Mouse (Mus musculus) adrenal gland, adult 8-10 months (tissue): ENCODE data around the gene Poc1b. TPM values are rescaled to one million over a fixed set of nuclear protein-coding genes. Genes with fewer than 3 reads are reported as not detected.
A peak's percentile ranks its signal among the peaks of the same experiment; 100 is the strongest.
"Not testable (repeated sequence)": the region's sequence is repeated elsewhere in the genome, so short reads cannot be mapped to it uniquely, and the experiment has no call there.

ENCODE experiments used
- DNase-seq: peaks from one replicate; pipeline ENCODE4 v3.0.0; 2022
- total RNA-seq, 4 experiments: library from RNA; stranded (reverse); gene quantifications; 2 replicates each; pipeline ENCODE4 v1.2.4; 2022

Gene Poc1b
- total RNA-seq, 4 experiments from 2014 or later: 12.4 to 23.8 (median 18.0) TPM

DNA sequence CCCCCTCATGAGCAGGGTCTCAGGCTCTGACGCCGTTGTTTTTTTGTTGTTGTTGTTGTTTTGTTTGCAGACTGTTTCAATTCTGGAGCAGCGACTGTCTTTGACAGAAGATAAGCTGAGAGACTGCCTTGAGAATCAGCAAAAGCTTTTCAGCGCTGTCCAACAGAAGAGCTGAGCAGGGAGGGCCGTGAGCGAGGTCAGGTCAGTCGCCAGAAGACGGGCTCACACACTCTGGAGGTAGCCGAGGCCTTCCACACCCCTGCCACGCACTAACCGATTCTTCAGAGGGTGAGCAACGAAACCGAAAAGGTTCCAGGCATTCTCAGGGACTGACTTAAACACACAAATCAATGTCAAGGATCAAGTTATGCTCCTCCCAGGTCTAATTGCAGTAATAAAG lies 89.7 kb downstream of the Poc1b start:
- no peak for DNase-seq

DNA sequence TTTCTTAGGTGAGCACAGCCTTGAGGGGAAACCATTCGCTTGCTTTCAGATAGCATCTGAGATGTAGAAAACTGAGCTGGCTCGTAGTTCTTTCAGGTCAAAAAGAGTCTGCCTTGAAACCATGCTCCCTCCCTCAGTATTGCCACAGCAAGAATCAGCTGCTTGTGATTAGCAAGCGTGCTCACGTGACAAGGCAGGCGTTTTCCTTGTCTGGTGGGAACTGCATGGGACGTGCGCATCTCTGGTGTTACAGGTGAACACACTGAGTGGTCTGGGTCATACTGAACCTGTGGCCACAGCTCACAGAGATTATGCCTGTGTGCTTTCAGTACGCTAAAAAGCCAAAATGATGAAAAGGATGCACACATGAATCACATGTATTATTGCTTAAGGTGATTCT lies 90.3 kb downstream of the Poc1b start:
- no peak for DNase-seq

DNA sequence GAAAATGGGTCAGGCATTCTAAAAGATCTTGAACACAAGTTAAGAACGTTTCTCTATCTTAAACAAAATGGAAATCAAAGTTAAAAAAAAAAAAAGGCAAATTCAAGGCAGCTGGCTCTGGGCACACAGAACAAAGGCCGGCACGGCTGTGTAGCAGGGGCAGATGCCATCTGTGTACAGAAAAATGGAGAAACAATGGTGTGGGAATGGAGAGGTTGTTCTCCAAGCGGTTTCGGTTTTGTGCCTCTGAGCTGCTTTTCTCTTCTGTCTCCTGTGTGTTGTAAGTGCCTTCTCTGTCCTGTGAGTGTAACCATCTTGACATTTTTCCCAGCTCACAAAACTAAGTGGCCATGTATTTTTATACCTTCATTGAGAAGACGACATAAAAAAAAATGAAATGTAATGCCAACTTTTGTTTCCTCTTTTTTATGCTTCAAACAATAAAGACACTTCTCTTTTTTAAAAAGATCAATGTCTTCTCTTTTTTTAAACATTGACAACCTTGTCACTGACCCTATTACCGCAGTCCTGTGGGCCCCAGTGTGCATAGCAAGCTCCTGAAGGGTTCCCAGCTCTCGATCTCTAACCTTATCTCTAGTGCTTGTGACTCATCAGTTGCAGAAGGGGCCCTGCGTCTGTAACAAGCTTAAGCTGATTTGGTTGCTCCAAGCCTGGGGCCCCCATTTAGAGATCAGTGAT lies 90.9 kb downstream of the Poc1b start:
- no peak for DNase-seq

DNA sequence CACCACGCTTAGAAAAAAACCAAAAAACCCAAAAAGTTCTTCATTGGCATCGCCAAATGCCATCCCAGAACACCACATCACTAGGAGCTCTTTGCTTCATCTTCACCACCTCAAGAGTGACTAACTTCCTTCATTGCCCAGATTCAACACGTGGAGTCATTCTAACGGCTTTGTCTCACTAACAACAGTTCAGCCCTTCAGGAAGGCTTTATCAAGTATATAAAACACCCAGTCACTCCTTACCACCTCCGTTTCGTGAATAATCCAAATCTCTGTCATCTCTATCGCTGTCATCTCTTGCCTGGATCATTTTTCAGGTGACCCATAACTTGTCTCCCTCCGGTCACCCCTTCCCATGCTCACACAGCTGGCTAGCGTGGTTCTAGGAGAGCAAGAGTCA lies 92.1 kb downstream of the Poc1b start:
- DNase-seq: no peak

DNA sequence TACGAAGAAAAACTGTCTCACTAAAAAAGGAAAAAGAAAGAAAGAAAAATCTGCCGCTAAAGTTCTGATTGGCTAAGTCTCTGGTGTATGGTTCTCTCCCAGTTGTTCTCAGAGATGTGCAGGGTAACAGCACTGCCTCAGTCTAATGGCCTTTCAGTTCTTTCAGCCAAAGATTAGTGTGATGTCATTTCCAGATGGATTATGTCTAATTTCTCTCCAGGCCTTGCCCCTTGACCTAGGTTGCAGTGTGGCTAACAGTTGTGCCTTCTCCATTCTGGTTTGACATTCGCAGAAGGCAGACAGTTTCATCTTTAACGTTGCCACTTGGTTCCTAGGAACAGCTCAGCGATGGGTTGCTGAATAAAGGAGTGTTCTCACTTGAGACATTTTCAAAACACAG lies 94.1 kb downstream of the Poc1b start:
- no peak for DNase-seq

DNA sequence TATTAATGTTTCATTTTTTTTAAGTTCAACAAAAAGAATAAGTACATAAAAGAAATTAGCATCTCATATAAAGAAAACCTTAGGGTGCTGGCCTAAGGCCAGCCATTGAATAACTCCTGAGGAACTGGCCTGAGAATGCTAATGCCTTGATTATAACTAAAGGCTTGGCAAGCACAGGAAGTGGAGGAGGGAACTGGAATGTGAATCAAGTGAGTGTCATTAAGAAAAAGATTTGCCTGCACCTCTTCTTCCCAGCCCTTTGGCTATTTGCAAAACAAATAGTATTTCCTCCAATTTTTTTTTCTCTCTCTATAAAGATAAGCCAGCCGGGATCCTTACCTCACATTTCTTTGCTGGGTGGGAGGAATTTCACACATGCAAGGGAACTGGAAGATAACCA lies 95.0 kb downstream of the Poc1b start:
- no peak for DNase-seq

DNA sequence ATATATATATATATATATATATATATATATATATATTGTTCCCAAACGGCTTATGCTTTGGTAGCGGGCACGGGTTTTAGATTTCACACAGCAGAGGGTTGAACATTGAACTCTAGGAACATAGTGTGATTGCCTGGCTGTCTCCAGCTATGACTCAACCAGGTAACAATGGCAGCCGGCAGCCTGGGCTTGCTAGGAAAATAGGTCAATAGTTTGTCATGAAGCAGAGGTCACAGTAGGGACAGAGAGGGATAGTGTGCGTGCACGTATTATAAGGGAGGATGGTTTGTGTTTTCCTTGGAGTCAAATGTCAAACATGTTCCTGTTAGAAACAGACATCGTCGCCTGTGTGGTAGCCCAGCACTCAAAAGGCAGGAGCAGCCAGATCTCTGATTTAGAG lies 95.5 kb downstream of the Poc1b start:
- peak; percentile 19 for DNase-seq

DNA sequence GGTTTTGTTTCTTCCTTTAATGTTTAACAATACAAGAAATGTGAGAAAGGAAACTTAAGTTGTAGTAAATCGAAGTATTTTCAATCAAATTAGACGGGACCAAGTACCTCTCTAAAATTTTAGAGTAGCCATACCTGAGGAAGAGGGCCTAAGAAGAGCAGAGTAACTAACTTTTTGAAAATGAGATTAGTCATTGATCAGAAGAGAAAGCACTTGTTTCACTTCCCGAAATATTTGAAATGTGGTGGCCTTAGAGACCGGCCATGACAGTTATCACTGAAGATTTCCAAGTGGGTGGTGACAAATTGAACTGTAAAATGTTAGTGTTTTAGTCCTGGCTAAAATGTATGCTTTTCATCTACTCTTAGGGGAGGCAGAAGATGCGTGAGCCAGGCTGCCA lies 96.3 kb downstream of the Poc1b start:
- DNase-seq: no peak

DNA sequence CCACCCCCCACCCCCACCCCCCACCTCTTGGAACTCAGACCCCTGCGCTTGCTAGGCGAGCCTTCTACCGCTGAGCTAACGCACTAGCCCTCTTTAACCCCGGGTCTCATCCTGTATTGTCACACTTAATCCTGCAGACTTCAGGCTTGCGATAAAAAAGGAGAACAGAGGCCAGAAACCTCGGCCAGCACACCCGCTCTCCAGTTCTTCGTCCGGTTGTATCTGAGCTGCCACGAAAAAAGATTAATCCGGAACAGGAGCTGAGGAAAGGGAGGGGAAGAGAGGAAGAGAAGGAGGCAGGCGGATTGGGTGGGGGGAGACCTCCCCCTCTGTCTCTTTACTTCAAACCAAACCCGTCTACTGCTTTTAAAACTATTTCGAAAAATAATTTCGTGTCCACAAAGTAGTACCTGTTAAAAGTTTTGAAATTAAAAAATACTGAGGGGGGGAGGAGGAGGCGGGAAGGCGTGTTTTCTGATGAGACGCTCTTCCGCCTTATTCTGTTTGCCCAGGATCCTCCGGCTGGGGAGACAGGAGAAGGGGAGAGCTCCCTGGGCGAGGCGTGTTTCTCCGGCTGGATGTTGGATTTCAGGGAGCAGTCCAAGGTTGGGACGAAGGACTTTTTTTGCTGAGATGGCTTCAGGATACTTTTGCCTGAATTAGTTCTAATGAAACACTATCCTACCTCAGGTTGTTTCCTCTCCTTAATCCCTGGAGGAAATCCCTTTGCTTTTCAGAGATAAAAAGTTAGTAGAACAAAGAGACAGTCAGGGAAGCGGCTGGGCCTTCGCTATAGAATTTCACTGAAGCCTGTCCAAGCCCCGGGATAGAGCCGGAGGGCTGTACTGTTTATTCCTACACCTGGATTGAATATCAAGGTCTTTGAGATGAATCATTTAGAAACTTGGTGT lies 97.0 kb downstream of the Poc1b start:
- DNase-seq: no peak

DNA sequence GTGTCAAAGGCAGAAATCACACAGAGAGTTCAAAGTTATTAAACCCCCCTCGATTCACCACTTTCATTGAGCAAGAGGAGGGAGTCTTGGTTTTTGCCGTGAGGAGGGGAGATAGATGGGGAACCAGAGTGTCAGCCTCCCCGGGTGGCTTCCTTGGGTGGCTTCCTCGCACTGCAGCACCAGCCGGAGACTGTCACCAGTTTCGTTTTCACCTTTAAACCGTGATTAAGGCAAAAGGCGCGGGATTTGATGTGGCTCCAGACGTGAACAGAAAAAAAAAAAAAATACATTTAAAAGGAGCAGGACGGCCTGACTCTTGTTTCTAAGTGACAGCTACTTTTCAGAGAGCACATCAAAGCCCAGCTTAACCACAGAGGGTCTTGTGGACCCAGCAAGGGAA lies 97.7 kb downstream of the Poc1b start:
- no peak for DNase-seq

DNA sequence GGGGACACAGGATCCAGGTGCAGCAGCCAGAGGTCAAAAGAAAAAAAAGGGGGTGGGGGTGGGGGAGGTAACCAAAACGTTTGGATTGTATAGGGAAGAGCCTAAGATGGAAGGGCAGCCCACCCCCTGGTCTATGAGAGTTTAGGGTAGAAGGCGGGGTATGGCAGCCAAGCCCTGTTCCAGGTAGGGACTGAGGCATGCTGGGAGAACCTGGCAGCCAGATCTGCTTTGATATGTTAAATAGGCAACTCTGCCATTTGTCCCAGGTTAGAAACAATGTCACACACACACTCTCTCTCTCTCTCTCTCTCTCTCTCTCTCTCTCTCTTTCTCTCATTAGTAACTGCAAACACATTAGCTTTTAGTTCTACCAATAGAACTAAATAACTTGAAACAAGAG lies 100.3 kb downstream of the Poc1b start:
- no peak for DNase-seq

DNA sequence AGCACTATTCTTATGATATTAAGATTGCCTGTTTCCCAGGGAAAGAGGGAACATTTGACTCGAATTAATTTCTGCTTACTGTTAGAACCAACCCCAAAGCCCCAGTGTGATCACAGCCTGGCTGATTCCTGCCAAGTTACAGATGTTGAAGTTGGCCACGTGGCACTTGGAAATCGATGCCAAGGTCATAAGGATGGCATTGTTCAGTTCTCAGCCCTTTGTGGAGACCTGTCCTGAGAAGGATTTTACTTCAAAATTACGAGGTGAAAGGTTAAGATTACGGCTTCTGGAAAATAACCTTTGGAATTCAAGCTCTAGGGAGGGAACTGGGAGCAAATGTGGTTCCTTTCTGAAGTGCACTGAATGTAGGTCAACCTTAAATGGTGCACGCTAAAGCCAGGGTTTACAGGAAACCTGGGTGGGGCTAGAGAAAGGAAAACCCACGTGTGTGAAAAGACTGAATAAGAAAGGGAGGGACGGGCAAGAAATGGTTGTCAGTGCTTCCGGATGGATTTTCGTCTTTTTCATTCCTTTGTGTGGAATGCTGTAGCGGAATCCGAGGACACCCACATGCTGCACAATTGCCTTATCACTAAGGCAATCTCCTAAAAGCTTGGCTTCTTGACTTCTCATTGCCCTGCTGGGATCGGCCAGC lies 102.4 kb downstream of the Poc1b start:
- DNase-seq: no peak

DNA sequence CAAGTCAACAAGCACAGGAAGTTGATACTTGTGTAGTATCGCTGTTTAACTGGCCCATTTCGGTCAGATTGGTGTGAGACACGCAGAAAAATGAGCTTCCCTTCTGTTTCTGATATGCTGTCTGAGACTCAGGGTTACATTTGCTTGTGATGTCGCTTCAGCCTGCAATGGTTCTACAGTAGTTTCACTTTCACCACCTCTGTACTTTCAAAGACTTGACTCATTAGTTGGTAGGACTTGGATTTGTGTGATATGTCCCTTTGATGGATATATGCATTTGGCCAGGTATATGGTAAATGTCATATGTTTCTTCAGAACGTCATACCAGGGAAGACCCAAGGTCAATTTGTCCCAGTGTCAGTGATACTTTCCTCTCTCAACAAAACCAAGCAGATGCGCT lies 104.2 kb downstream of the Poc1b start:
- DNase-seq: no peak

DNA sequence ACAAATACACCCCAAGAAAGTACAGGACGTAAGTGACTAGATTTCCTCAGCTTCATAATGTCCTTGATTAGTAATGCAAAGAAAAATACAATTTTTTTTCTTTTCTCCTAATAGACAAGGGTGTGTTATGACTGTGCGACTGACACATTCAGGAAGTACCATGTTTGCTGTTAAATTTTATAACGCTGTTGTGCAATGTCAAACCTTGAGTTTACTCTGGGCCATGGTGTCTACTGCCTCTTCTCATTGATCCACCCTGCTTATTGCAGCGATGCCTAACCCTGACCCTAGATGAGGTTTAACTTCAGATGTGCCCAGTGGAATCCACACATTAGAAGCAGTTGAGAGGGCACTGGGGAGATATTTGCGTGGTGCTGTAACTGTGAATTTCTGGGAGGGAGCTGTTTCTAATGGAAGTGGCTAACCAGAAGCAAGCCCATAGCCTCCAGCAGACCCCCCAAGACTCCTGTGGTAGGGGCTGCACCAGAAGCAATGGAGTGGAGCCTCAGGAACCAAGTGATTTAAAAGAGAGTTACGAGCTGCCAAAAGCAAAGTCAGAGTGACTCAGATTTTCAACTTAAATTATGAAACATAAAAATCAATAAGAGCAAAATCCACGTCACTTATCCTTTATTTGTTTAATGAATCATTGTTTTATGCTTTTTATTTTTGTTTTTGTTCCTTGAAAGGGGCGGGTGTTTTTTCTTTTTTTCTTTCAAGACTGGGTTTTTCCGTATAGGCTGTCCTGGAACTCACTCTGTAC lies 104.8 kb downstream of the Poc1b start:
- no peak for DNase-seq

DNA sequence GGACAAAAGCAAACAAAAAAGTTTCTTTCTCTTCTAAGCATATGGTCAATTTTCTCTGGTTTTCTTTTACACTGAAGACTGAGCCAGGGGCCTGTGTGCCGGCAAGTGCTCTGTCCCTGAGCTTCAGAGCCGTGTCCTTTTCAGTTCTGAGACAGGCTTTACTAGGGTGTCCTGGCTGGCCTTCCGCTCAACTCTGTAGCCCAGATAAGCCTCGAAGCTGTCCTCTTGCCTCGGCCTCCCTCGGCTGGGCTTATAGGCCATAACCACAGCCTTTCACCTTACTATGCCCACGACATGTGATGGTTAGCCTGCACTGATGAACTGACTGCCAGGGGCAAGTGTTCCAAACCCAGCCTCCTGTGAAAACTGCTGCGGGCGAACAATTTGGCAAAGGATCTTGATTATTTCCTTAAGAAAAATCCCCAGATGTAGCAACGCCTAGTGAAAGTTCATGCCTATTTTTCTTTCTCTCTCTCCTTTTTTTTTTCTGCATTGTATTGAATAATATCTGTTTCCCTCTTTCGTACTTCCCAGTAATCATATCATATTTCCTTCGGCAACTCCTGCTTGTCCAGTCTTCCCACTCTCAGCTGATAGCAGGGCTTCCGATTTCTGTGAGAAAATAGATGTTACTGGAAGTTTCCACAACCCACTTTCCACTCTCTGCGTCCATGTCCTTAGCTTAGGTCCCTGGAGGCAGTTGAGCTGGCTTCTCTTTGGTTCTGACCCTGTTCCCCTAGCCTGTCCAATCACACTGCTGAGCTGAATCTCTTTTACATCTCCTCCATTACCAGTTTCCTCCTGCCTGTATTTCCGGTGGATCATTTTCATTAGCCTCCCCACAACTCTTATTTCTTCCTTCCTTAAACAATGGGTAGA lies 107.8 kb downstream of the Poc1b start:
- no peak for DNase-seq

DNA sequence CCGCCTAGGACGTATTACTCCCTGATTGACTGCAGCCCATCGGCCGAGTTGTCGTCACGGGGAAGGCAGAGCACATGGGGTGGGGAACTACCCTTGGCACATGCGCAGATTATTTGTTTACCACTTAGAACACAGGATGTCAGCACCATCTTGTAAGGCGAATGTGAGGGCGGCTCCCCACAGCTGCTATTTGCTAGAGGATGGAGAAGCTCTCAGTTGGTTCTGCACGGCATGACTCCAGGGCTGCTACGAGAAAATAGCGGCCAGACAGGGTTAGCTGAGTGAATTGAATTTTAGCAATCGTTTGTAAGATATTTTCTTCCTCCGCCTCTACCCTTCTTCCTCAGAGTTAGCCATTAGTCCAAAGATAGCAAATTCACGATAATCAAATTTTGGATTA lies 109.7 kb downstream of the Poc1b start:
- DNase-seq: not testable (repeated sequence)

DNA sequence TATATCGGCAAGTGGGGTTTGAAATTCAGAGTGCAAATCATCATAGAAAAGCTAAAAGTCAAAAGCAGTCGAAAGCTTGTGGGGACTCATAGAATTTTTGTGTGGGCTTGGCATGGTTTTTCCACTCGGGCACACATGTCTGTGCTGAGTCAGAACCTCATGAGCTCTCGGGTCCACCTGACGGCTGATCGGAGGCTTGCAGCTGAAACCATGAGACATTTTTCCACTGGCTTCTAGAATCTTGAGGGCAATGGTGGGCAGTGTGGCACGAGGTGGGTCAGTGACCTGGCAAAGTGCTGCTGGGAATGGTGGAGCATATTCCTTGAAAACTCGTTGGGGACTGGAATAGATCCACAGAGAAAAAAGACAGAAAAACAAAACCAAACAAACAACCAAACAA lies 114.7 kb downstream of the Poc1b start:
- DNase-seq: no peak

DNA sequence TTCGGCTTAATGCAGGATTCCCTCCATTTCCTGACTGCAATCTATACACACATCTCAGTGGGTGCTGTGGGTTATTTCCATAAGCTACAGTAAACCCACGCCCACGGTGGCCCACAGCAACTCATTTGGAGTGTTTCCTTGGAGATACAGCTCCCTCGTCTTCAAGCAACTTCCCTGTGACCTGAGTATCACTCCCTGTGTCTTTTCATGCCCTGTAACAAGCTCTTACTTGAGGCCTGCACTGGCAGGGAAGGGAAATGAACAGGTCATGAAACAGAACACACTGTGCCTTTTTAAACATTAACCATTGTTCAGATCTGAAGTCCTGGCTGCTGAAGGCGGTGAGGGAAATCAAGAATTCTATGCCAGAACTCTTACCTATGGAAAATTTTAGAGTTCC lies 115.9 kb downstream of the Poc1b start:
- no peak for DNase-seq

DNA sequence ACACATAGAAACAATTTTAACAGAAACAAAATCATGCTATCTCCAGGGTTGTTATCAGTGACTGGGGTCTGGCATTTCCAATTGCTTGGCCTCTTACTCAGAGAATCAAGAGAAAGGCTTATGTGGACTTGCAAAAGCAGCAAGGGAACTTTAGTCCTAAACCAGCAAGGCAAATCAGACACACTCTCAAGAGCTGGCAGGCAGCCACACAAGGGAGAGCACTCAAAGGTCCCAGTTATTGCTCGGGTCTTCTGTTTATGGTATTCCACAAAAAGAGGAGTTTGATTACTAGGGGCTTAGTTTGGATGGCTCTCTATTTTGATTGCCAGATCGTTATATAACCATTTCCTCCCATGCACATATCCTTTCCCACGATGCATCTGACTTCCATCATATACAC lies 117.4 kb downstream of the Poc1b start:
- no peak for DNase-seq

DNA sequence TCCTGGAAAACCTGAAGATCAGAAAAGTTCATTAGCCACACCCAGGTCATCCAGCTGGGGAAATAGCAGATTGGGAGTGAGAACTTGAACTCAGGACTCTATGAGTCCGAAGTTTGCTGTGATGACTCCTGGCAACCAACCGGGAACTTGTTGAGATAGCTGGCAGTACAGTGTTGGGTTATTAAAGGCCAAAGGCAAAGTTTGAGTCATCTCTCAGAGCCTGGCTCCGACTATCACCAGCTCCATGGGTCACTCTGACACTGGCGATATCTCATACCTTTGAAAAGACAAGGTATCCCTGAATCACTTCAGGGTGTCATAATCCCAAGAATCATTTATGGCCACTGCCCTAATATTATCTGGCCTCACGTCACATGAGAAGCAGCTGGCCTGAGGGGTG lies 119.9 kb downstream of the Poc1b start:
- DNase-seq: no peak

DNA sequence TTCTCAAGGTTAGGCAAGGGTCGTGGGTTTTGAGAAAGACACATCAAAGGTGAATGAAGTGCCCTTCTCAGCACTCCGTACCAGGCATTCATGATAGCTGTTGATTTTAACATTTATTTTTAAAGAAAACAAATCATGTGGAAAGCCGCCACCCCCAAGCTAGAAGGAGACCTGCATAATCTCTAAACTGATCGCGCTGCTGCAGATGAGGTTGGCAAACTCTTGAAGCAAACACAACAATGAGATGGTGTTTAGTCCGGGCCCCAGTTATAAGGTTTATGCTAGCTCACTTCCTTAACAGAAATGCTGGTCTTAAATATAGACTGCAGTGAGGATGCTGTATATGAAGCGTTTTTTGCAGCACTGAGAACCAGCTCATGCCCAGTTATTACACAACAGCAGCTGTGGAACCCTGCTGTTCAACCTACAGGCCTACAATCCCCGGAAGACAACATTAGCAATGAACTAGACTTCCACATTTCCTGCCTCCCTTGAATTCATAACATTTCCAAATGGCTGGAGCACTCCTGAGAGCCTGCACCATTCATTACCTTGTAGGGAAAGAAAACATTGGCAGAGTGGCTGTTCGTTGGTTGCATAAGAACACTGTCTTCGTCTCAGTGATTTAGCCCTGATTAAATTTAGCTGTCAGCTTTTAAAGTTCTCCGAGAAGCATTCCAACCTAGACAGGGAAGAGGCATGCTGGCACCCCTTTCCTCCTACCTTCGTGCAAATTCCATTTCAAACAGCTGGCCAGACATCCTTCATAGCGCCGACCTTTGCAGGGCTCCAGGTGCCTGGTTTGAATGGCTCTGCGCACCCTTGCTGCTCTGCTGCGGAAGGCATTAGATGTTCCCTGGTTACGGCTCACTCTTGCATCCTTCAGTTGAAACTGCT lies 121.4 kb downstream of the Poc1b start:
- no peak for DNase-seq
